Mouse (Mus musculus) CH12.LX (cell line): Measurements from ENCODE around the gene Camta1. TPM values are rescaled to one million over a fixed set of nuclear protein-coding genes. Genes with fewer than 3 reads are reported as not detected.

ENCODE experiments used
- DNase-seq: peaks from one replicate; pipeline ENCODE4 v3.0.0-alpha.2; 2013; ENCODE audit errors: extremely low read depth
- H3K27ac ChIP-seq: 2 replicates; pipeline ENCODE4 v1.5.1; 2012; ENCODE audit warnings: low read depth, mild to moderate bottlenecking, control low read depth, moderate library complexity; ENCODE audit not compliant: insufficient read depth
- H3K27me3 ChIP-seq: replicated peaks from 2 replicates; pipeline ENCODE3; 2012; ENCODE audit warnings: inconsistent platforms
- H3K36me3 ChIP-seq, 2 experiments: replicated peaks in 1 of 2; 2 replicates each; pipeline versions ENCODE3 to v1.6.1; 2012; ENCODE audit warnings: inconsistent platforms in 1 of 2, low read length in 1 of 2, mild to moderate bottlenecking in 1 of 2, mixed read lengths in 1 of 2, moderate library complexity in 1 of 2; ENCODE audit not compliant: control insufficient read depth in 1 of 2, insufficient read depth in 1 of 2
- H3K4me1 ChIP-seq, 2 experiments: 2 replicates each; pipeline ENCODE4 v1.6.1; 2012; ENCODE audit warnings: inconsistent platforms in 1 of 2, moderate library complexity in 1 of 2; ENCODE audit not compliant: insufficient read depth in 2 of 2, control insufficient read depth in 1 of 2
- H3K4me2 ChIP-seq: 2 replicates; pipeline ENCODE4 v1.6.1; 2012; ENCODE audit warnings: low read depth, mild to moderate bottlenecking, control low read depth; ENCODE audit not compliant: poor library complexity, insufficient read depth, severe bottlenecking
- H3K4me3 ChIP-seq, 3 experiments: fragments of 150-350 bp in 1 of 3; sonication (generic) in 1 of 3; replicated peaks in 1 of 3; 2 replicates each; pipeline versions ENCODE3 to v1.5.1; 2011 to 2012; ENCODE audit warnings: low read depth in 2 of 3, low read length in 2 of 3, mild to moderate bottlenecking in 2 of 3, moderate library complexity in 2 of 3, control low read depth in 1 of 3, improper control_type of control experiment in 1 of 3, inconsistent platforms in 1 of 3, mixed read lengths in 1 of 3; ENCODE audit not compliant: poor library complexity in 1 of 3
- H3K79me2 ChIP-seq: replicated peaks from 2 replicates; pipeline ENCODE4 v1.6.1; 2012; ENCODE audit warnings: mild to moderate bottlenecking, moderate library complexity; ENCODE audit not compliant: control insufficient read depth, poor library complexity, insufficient read depth, severe bottlenecking; ENCODE audit errors: extremely low read depth
- H3K9ac ChIP-seq: 2 replicates; pipeline ENCODE4 v1.6.1; 2012; ENCODE audit warnings: low read depth, mild to moderate bottlenecking, control low read depth, moderate library complexity; ENCODE audit not compliant: insufficient read depth
- H3K9me3 ChIP-seq: replicated peaks from 2 replicates; pipeline ENCODE3; 2012; ENCODE audit warnings: low read length, inconsistent platforms, mixed read lengths
- CHD1 ChIP-seq: IDR thresholded peaks from 2 replicates; pipeline ENCODE4 v1.6.1; 2012; ENCODE audit warnings: low read depth, low read length, improper control_type of control experiment, inconsistent platforms
- CTCF ChIP-seq, 2 experiments: IDR thresholded peaks in 1 of 2; conservative IDR thresholded peaks in 1 of 2; 2 replicates each; pipeline ENCODE4 v1.5.1; 2011 to 2012; ENCODE audit warnings: low read depth in 2 of 2, low read length in 2 of 2, improper control_type of control experiment in 1 of 2, inconsistent platforms in 1 of 2, mild to moderate bottlenecking in 1 of 2, moderate library complexity in 1 of 2
- JUN ChIP-seq: IDR thresholded peaks from 2 replicates; pipeline ENCODE4 v1.6.1; 2011; ENCODE audit warnings: low read depth, mild to moderate bottlenecking, low read length, improper control_type of control experiment, moderate library complexity; ENCODE audit not compliant: insufficient read depth
- KAT2A ChIP-seq: IDR thresholded peaks from 2 replicates; pipeline ENCODE4 v1.6.1; 2012; ENCODE audit warnings: low read length, improper control_type of control experiment, inconsistent platforms; ENCODE audit not compliant: insufficient replicate concordance
- MAX ChIP-seq: IDR thresholded peaks from 2 replicates; pipeline ENCODE4 v1.6.1; 2011; ENCODE audit warnings: low read length, improper control_type of control experiment
- MAZ ChIP-seq: IDR thresholded peaks from 2 replicates; pipeline ENCODE4 v1.6.1; 2012; ENCODE audit warnings: low read depth, mild to moderate bottlenecking, inconsistent platforms, low read length, improper control_type of control experiment, moderate library complexity
- MYC ChIP-seq: IDR thresholded peaks from 2 replicates; pipeline ENCODE4 v1.6.1; 2011; ENCODE audit warnings: low read depth, mild to moderate bottlenecking, improper control_type of control experiment, low read length
- NRF1 ChIP-seq: IDR thresholded peaks from 2 replicates; pipeline ENCODE4 v1.6.1; 2014; ENCODE audit warnings: low read depth, mild to moderate bottlenecking, inconsistent platforms, low read length, improper control_type of control experiment, moderate library complexity
- PAX5 ChIP-seq: IDR thresholded peaks from 2 replicates; pipeline ENCODE4 v1.6.1; 2012; ENCODE audit warnings: low read length, inconsistent platforms, mixed read lengths
- POLR2A ChIP-seq: IDR thresholded peaks from 2 replicates; pipeline ENCODE4 v1.6.1; 2011; ENCODE audit warnings: low read depth, mild to moderate bottlenecking, improper control_type of control experiment, low read length
- POLR2AphosphoS2 ChIP-seq: IDR thresholded peaks from 2 replicates; pipeline ENCODE4 v1.6.1; 2011; ENCODE audit warnings: low read depth, low read length, improper control_type of control experiment
- RAD21 ChIP-seq: IDR thresholded peaks from 2 replicates; pipeline ENCODE4 v1.6.1; 2011; ENCODE audit warnings: low read depth, mild to moderate bottlenecking, low read length, improper control_type of control experiment, moderate library complexity
- RCOR1 ChIP-seq: conservative IDR thresholded peaks from 2 replicates; pipeline ENCODE4 v1.6.1; 2012; ENCODE audit warnings: low read depth, mild to moderate bottlenecking, inconsistent platforms, low read length, improper control_type of control experiment
- SIN3A ChIP-seq: IDR thresholded peaks from 2 replicates; pipeline ENCODE4 v1.6.1; 2012; ENCODE audit warnings: low read length, improper control_type of control experiment, inconsistent platforms
- SMC3 ChIP-seq: IDR thresholded peaks from 2 replicates; pipeline ENCODE4 v1.6.1; 2011; ENCODE audit warnings: low read depth, low read length, improper control_type of control experiment
- TCF12 ChIP-seq: IDR thresholded peaks from 2 replicates; pipeline ENCODE4 v1.6.1; 2014; ENCODE audit warnings: low read depth, mild to moderate bottlenecking, inconsistent platforms, low read length, improper control_type of control experiment
- UBTF ChIP-seq: IDR thresholded peaks from 2 replicates; pipeline ENCODE4 v1.6.1; 2012; ENCODE audit warnings: low read depth, mild to moderate bottlenecking, inconsistent platforms, low read length, improper control_type of control experiment, moderate library complexity
- USF1 ChIP-seq: IDR thresholded peaks from 2 replicates; pipeline ENCODE4 v1.6.1; 2014; ENCODE audit warnings: low read depth, mild to moderate bottlenecking, inconsistent platforms, low read length, improper control_type of control experiment
- USF2 ChIP-seq: conservative IDR thresholded peaks from 2 replicates; pipeline ENCODE4 v1.6.1; 2011; ENCODE audit warnings: low read depth, low read length, improper control_type of control experiment
- ZMIZ1 ChIP-seq: IDR thresholded peaks from 2 replicates; pipeline ENCODE4 v1.6.1; 2012; ENCODE audit warnings: low read depth, mild to moderate bottlenecking, inconsistent platforms, low read length, improper control_type of control experiment
- ZNF384 ChIP-seq: IDR thresholded peaks from 2 replicates; pipeline ENCODE4 v1.6.1; 2012; ENCODE audit warnings: low read depth, low read length, improper control_type of control experiment, inconsistent platforms
- dilution Hi-C: fragments of 300-500 bp; cut with MboI; formaldehyde crosslinking; loops from 2 replicates; pipeline ENCODE4 v1.14.3; 2020; ENCODE audit warnings: low sequenced_read_pairs; ENCODE audit not compliant: extremely low pct_unique_long_range_greater_than_20kb, extremely low pct_ligation_motif_present
- in situ Hi-C: fragments of 300-500 bp; cut with MboI; formaldehyde crosslinking; loops from 3 replicates; pipeline ENCODE4 v1.14.3; 2019; ENCODE audit warnings: low sequenced_read_pairs, low pct_ligation_motif_present, low pct_unique_long_range_greater_than_20kb, mixed read lengths
- polyA plus RNA-seq: library from polyadenylated mRNA; unstranded; fragments of >175 nt; gene quantifications from 2 replicates; pipeline ENCODE4 v1.2.1, GENCODE M21; 2012; ENCODE audit warnings: low read depth; ENCODE audit not compliant: insufficient read length
- total RNA-seq, 2 experiments: library from RNA; depleted of rRNA; stranded (reverse); fragments of 300-350 nt in 1 of 2; fragments of >200 nt in 1 of 2; gene quantifications; 2 replicates each; pipeline ENCODE4 v1.2.3; 2012 to 2014

Gene Camta1
- total and polyA plus RNA-seq, 3 experiments: 9.9 to 32.5 (median 15.3) TPM

GRCm38 (mm10) chr4:151288893-151289585 lies 572.6 kb downstream of the Camta1 start:
- in situ Hi-C loops (no loop called here), dilution Hi-C loops (no loop called here)
- H3K27me3 ChIP-seq: no peaks in the 10 kb centered on the region
- no peak overlapping the region for H3K9ac ChIP-seq
- H3K4me3 ChIP-seq: no peak overlapping the region
- peaks cover 94% of the 10 kb centered on the region for H3K9me3 ChIP-seq
- no peaks in the 10 kb centered on the region for H3K36me3 ChIP-seq
- no peak for DNase-seq
- H3K79me2 ChIP-seq: no peaks in the 10 kb centered on the region
- H3K4me1 ChIP-seq: no peaks in the 10 kb centered on the region
- no peak for TF ChIP-seq RCOR1
- no peak for TF ChIP-seq POLR2AphosphoS2
- no peak for TF ChIP-seq NRF1
- no peak for TF ChIP-seq ZNF384
- TF ChIP-seq JUN: no peak
- TF ChIP-seq CHD1: no peak
- no peak for TF ChIP-seq USF2
- no peak overlapping the region for H3K27ac ChIP-seq
- H3K4me2 ChIP-seq: no peak overlapping the region

GRCm38 (mm10) chr4:151285905-151286445 lies 575.7 kb downstream of the Camta1 start:
- in situ Hi-C loops (no loop called here), dilution Hi-C loops (no loop called here)
- Histone ChIP-seq H3K27ac (no peak overlapping the region), H3K9me3 (peaks cover 93% of the 10 kb centered on the region), H3K4me1 (no peaks in the 10 kb centered on the region), H3K36me3 (no peaks in the 10 kb centered on the region), H3K4me3 (no peak overlapping the region), H3K79me2 (no peaks in the 10 kb centered on the region), H3K9ac (no peak overlapping the region), H3K4me2 (no peak overlapping the region)
- no peak for DNase-seq
- TF ChIP-seq MYC (no peak), MAX (no peak), TCF12 (no peak), SIN3A (no peak), UBTF (no peak), POLR2AphosphoS2 (no peak), CTCF (conservative IDR thresholded peaks at IDR 0.05 in 1 of 2, IDR thresholded peaks at IDR 0.05 in 1 of 2; ENCODE audit: low read depth in 2 of 2, low read length in 2 of 2) (no peak), ZNF384 (no peak), MAZ (no peak), RAD21 (no peak), POLR2A (no peak), JUN (no peak), USF1 (no peak), SMC3 (no peak), ZMIZ1 (no peak), PAX5 (no peak), KAT2A (no peak)
- TF ChIP-seq, all 38 proteins: peak for 0
- H3K27me3 ChIP-seq: no peaks in the 10 kb centered on the region
